In the genomic region with DNA sequence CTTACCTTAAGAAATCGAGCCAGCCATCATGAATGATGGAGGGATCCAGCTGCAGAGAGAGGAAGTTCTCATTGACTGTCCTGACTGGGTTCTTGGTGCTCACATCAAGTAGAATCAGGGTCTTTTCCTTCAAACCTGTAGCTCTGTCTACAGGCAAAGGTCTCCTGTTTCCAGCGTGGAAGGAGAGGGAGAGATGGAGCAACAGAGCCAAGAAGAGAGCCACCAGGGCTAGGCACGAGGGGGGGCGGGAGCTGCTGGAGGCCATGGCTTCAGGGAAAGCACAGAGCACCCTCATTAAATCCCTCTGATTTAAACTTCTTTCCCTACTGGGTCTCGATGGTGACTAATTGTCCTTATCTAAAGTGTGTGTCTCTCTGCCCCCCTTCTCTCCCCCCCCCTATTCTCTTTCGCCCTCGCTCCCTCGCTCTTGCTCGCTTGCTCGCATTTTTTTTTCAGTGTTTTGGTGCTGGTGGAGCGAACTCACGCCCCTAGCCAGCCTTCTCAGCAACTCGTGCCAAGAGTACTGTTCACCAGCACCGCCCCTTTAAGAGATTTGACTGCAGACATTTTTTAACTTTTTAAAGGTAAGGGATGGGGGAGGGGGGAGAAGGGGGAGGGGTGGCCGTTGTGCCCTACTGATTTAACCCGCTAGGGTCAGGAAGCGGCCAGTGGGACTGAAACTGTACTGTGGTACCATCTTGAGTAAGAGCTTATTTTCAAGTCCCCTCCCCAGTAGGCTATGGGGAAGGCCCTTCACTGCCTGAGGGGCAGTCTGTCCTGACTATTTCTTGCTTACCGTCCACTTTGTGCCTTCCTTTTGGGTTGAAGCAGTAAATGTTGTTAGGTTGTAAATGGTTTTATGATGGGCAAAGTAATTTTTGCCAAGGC, we compare ENCODE assay signal across 8 mouse cellular contexts. TPM values are rescaled to one million over a fixed set of nuclear protein-coding genes. Genes with fewer than 3 reads are reported as not detected.
DNase-seq lines count a peak whose midpoint lies in the region.
"Had no signal": no experiment of that assay in that cellular context is flagged by ENCODE, and none has a peak within 500 bp of the region (broad histone marks: within the 10 kb centered on the region; RNA-seq: fewer than 3 reads in every experiment).

A gene (minus strand): TSS at position 339 of the 888 bp plus-strand sequence.

- peaks cover 46% of the 10 kb centered on the region for H3K4me1 ChIP-seq in midbrain, embryonic 10.5 days

- H3K27ac ChIP-seq in midbrain, embryonic 10.5 days (replicated peaks) = no peak within 1 kb of the TSS

- H3K9me3 ChIP-seq in midbrain, embryonic 10.5 days (replicated peaks) = no peaks in the 10 kb centered on the region

- DNase-seq in urinary bladder, postnatal 14 days (ENCODE audit: low spot score) = peak; percentile 15
- DNase-seq in urinary bladder, postnatal 4 days (ENCODE audit: low spot score in 2 of 2) = no peak
- peak; percentile 29 for DNase-seq in forelimb bud, embryonic 11.5 days (ENCODE audit: low read depth, low spot score)
- DNase-seq in midbrain, embryonic 10.5 days (ENCODE audit: low spot score) = peak; percentile 23
- DNase-seq in layer of hippocampus, adult 11-12 months (ENCODE audit: low spot score) = no peak
- DNase-seq in right cerebral cortex, postnatal 4 days = no peak
- no peak for DNase-seq in kidney, adult 18-20 months
- DNase-seq: layer of hippocampus, adult 9-11 months had no signal

- H3K4me3 ChIP-seq in midbrain, embryonic 10.5 days = peak within 1 kb of the TSS; percentile 50

- H3K36me3 ChIP-seq in midbrain, embryonic 10.5 days = no peaks in the 10 kb centered on the region

- peaks cover 78% of the 10 kb centered on the region for H3K27me3 ChIP-seq in midbrain, embryonic 10.5 days (ENCODE audit: low read depth, poor library complexity, severe bottlenecking)

- 3% methylated on average over 18 of the region's 18 CpGs for WGBS in midbrain, embryonic 10.5 days

RNA-seq across cellular contexts. Expression of the gene that starts here (rescaled TPM):
- 0.39 and 0.45 TPM in 2 replicates for polyA plus RNA-seq in midbrain, embryonic 10.5 days (2016; fragmentation: Nextera tagmentation; extraction: Ambion mirVana)

Comparison
In these comparisons a context has a peak if more than half of its experiments do, and no peak if none do; other contexts are left out.
1. DNase-seq: peak in urinary bladder, postnatal 14 days (single experiment) and forelimb bud, embryonic 11.5 days (single experiment); none in urinary bladder, postnatal 4 days (0 of 2), layer of hippocampus, adult 11-12 months (single experiment), right cerebral cortex, postnatal 4 days (single experiment) and kidney, adult 18-20 months (single experiment).
2. Peak in DNase-seq and H3K4me3 ChIP-seq in midbrain, embryonic 10.5 days; RNA of the gene not detected or under 1 TPM.